Mouse (Mus musculus): Measurements from ENCODE around the gene 1700001K19Rik. TPM values are rescaled to one million over a fixed set of nuclear protein-coding genes. Genes with fewer than 3 reads are reported as not detected.
A peak's percentile ranks its signal among the peaks of the same experiment; 100 is the strongest.
"Not testable (repeated sequence)": the region's sequence is repeated elsewhere in the genome, so short reads cannot be mapped to it uniquely, and the experiment has no call there.

The 1700001K19Rik gene
- polyA plus RNA-seq, 1 experiment from 2014 or later, result not detected

GRCm38 (mm10) chr12:110698080-110698479, 15.7 kb upstream of the 1700001K19Rik start:
- Histone ChIP-seq H3K4me2 (ENCODE audit: low read depth, low read length) (peak overlapping the region; percentile 49), H3K36me3 (replicated peaks; ENCODE audit: insufficient read depth, low read length) (peaks cover 16% of the 10 kb centered on the region), H3K9ac (replicated peaks) (peak overlapping the region; percentile 3; the same call in 1 of the 2 replicates), H3K9me3 (ENCODE audit: low read length) (no peaks in the 10 kb centered on the region), H3K4me1 (ENCODE audit: insufficient read depth) (peaks cover 33% of the 10 kb centered on the region), H3K27ac (ENCODE audit: low read depth) (peak overlapping the region; percentile 70), H3K27me3 (ENCODE audit: insufficient read depth, low read length) (no peaks in the 10 kb centered on the region), H3K4me3 (ENCODE audit: low read depth, low read length) (no peak overlapping the region)
- DNase-seq, result no peak
- TF ChIP-seq EP300 (IDR thresholded peaks at IDR 0.05; ENCODE audit: low read depth) (no peak), CTCF (IDR thresholded peaks at IDR 0.05; ENCODE audit: low read depth) (no peak)
- WGBS (ENCODE audit: insufficient replicate concordance), result 69% methylated on average over 1 of the region's 1 CpGs
- no peak for ATAC-seq

DNA sequence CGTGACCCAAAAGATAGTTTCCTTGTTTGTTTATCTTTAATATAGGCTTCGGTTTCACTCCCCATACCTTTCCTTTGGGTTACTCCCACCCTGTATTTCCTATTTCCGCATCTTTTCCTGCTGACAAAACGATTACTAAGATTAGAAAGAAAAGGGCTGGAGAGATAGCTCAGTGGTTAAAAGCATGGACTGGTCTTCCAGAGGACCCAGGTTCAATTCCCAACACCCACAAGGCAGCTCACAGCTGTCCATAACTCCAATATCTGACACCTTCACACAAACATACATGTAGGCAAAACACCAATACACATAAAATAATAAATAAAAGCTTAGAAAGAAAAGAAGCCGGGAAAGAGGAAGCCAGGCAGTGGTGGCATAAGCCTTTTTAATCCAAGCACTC, 15.0 kb upstream of the 1700001K19Rik start:
- no peak for ATAC-seq
- WGBS (ENCODE audit: insufficient replicate concordance), result 47% methylated on average over 5 of the region's 5 CpGs
- Histone ChIP-seq H3K9ac (replicated peaks) (no peak overlapping the region), H3K9me3 (ENCODE audit: low read length) (no peaks in the 10 kb centered on the region), H3K27ac (ENCODE audit: low read depth) (peak overlapping the region; percentile 70; the same call in 1 of the 2 replicates), H3K4me3 (ENCODE audit: low read depth, low read length) (no peak overlapping the region), H3K4me2 (ENCODE audit: low read depth, low read length) (peak overlapping the region; percentile 99), H3K36me3 (replicated peaks; ENCODE audit: insufficient read depth, low read length) (peaks cover 21% of the 10 kb centered on the region), H3K4me1 (ENCODE audit: insufficient read depth) (peaks cover 33% of the 10 kb centered on the region), H3K27me3 (ENCODE audit: insufficient read depth, low read length) (no peaks in the 10 kb centered on the region)
- no peak for DNase-seq
- TF ChIP-seq CTCF (IDR thresholded peaks at IDR 0.05; ENCODE audit: low read depth), result no peak
- TF ChIP-seq EP300 (IDR thresholded peaks at IDR 0.05; ENCODE audit: low read depth), result no peak

GRCm38 (mm10) chr12:110696975-110697400, 14.6 kb upstream of the 1700001K19Rik start:
- peak overlapping the region; percentile 84 for H3K9ac ChIP-seq (replicated peaks)
- H3K4me1 ChIP-seq (ENCODE audit: insufficient read depth), result peaks cover 33% of the 10 kb centered on the region
- ATAC-seq (no peak), DNase-seq (no peak)
- no peaks in the 10 kb centered on the region for H3K27me3 ChIP-seq (ENCODE audit: insufficient read depth, low read length)
- H3K4me2 ChIP-seq (ENCODE audit: low read depth, low read length), result peak overlapping the region; percentile 99
- peak overlapping the region; percentile 82 for H3K27ac ChIP-seq (ENCODE audit: low read depth)
- 32% methylated on average over 9 of the region's 9 CpGs for WGBS (ENCODE audit: insufficient replicate concordance)
- H3K4me3 ChIP-seq (ENCODE audit: low read depth, low read length), result peak overlapping the region; percentile 100
- peaks cover 24% of the 10 kb centered on the region for H3K36me3 ChIP-seq (replicated peaks; ENCODE audit: insufficient read depth, low read length)
- H3K9me3 ChIP-seq (ENCODE audit: low read length), result no peaks in the 10 kb centered on the region
- TF ChIP-seq CTCF (IDR thresholded peaks at IDR 0.05; ENCODE audit: low read depth) (no peak), EP300 (IDR thresholded peaks at IDR 0.05; ENCODE audit: low read depth) (no peak)

- peak overlapping the region; percentile 100 for H3K4me3 ChIP-seq (ENCODE audit: low read depth, low read length)
- no peaks in the 10 kb centered on the region for H3K27me3 ChIP-seq (ENCODE audit: insufficient read depth, low read length)
- 1% methylated on average over 70 of the region's 89 CpGs for WGBS (ENCODE audit: insufficient replicate concordance)
- peaks cover 33% of the 10 kb centered on the region for H3K4me1 ChIP-seq (ENCODE audit: insufficient read depth)
- DNase-seq, result peak; percentile 99
- H3K4me2 ChIP-seq (ENCODE audit: low read depth, low read length), result peak overlapping the region; percentile 99
- peak overlapping the region; percentile 94 for H3K9ac ChIP-seq (replicated peaks)
- peak; percentile 77; the same call in 1 of the 2 replicates for TF ChIP-seq EP300 (IDR thresholded peaks at IDR 0.05; ENCODE audit: low read depth)
- no peak for TF ChIP-seq CTCF (IDR thresholded peaks at IDR 0.05; ENCODE audit: low read depth)
- ATAC-seq, result peak; percentile 93
- H3K27ac ChIP-seq (ENCODE audit: low read depth), result peak overlapping the region; percentile 86
- no peaks in the 10 kb centered on the region for H3K9me3 ChIP-seq (ENCODE audit: low read length)
- H3K36me3 ChIP-seq (replicated peaks; ENCODE audit: insufficient read depth, low read length), result peaks cover 30% of the 10 kb centered on the region
These were observed 14.0 kb upstream of the 1700001K19Rik start for GRCm38 (mm10) chr12:110696173-110696974.

GRCm38 (mm10) chr12:110695676-110696171, 13.3 kb upstream of the 1700001K19Rik start:
- Histone ChIP-seq H3K9ac (replicated peaks) (peak overlapping the region; percentile 94), H3K27me3 (ENCODE audit: insufficient read depth, low read length) (no peaks in the 10 kb centered on the region), H3K9me3 (ENCODE audit: low read length) (no peaks in the 10 kb centered on the region), H3K4me3 (ENCODE audit: low read depth, low read length) (peak overlapping the region; percentile 100), H3K4me2 (ENCODE audit: low read depth, low read length) (peak overlapping the region; percentile 99), H3K36me3 (replicated peaks; ENCODE audit: insufficient read depth, low read length) (peaks cover 31% of the 10 kb centered on the region), H3K4me1 (ENCODE audit: insufficient read depth) (peaks cover 29% of the 10 kb centered on the region), H3K27ac (ENCODE audit: low read depth) (peak overlapping the region; percentile 86)
- ATAC-seq (peak; percentile 45), DNase-seq (peak; percentile 73)
- WGBS (ENCODE audit: insufficient replicate concordance), result under 1% methylated on average over 48 of the region's 55 CpGs
- TF ChIP-seq CTCF (IDR thresholded peaks at IDR 0.05; ENCODE audit: low read depth) (no peak), EP300 (IDR thresholded peaks at IDR 0.05; ENCODE audit: low read depth) (no peak)

GRCm38 (mm10) chr12:110693378-110693777, 11.0 kb upstream of the 1700001K19Rik start:
- H3K9me3 ChIP-seq (ENCODE audit: low read length); DNase-seq; H3K9ac ChIP-seq (replicated peaks); H3K4me2 ChIP-seq (ENCODE audit: low read depth, low read length); ATAC-seq; H3K27me3 ChIP-seq (ENCODE audit: insufficient read depth, low read length); H3K27ac ChIP-seq (ENCODE audit: low read depth); H3K4me3 ChIP-seq (ENCODE audit: low read depth, low read length): not testable (repeated sequence)
- H3K4me1 ChIP-seq (ENCODE audit: insufficient read depth), result peaks cover 23% of the 10 kb centered on the region
- H3K36me3 ChIP-seq (replicated peaks; ENCODE audit: insufficient read depth, low read length), result peaks cover 50% of the 10 kb centered on the region
- 73% methylated on average over 5 of the region's 5 CpGs for WGBS (ENCODE audit: insufficient replicate concordance)

All from liver, postnatal 0 days (tissue).